Mouse (Mus musculus): ENCODE measurements at regions not wholly inside any gene's neighbourhood (a gene's known extent, or its start where the extent isn't known, plus 50 kb on each side); places are given as distances from the start of the nearest gene placed in this dataset.

GRCm38 (mm10) chr13:34395010-34395409 is 50.0 kb upstream of the Slc22a23 start:
- ATAC-seq (ENCODE audit: low TSS enrichment), result no peak

All from frontal cortex, adult (tissue).